Mouse (Mus musculus) brain, adult 2 months (tissue): ENCODE results near the gene Por.
A peak's percentile ranks its signal among the peaks of the same experiment; 100 is the strongest.

ENCODE experiments used
- DNase-seq: peaks from one replicate; pipeline ENCODE4 v3.0.0; 2011; ENCODE audit warnings: low read depth, low spot score

Gene Por

GRCm38 (mm10) chr5:135702190-135702589 is 32.4 kb downstream of the Por start:
- DNase-seq = no peak

GRCm38 (mm10) chr5:135702682-135703192 is 32.9 kb downstream of the Por start:
- DNase-seq = peak; percentile 92

DNA sequence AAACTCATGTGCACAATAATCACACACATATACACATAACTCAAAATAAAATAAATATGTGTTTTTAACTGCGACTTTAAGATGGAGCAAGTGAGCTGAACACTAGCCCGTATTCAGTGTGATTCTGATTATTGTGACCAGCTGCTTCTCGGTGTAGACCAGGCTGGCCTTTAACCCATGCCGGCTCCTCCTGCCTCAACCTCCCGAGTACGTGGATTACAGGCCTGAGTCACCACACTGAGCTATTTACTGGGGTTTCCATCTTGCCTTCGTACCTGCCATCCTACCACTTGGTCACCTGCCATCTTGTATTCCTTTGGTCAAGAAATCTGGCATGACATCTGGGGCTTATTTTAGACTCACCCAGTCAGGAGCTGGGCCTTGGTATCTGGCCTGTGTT is 33.6 kb downstream of the Por start:
- DNase-seq = no peak

DNA sequence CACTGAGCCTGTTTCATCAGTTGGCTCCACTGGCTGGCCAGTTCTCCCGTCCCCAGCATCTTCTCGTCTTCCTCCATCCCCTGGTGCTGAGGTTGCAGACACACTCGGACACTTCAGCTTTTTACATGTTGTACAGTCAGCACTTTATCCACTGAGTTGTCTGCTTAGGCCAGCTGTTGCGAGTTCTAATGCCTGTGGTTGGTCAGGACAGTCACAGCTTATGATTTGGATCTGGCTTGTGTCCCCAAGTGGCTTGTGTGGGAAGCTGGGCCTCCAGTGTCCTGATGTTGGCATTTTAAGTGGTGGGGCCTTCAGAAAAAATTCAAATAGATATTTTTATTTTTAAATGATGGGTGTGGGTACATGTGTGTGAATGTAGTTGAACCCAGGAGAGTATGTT is 35.5 kb downstream of the Por start:
- no peak for DNase-seq

DNA sequence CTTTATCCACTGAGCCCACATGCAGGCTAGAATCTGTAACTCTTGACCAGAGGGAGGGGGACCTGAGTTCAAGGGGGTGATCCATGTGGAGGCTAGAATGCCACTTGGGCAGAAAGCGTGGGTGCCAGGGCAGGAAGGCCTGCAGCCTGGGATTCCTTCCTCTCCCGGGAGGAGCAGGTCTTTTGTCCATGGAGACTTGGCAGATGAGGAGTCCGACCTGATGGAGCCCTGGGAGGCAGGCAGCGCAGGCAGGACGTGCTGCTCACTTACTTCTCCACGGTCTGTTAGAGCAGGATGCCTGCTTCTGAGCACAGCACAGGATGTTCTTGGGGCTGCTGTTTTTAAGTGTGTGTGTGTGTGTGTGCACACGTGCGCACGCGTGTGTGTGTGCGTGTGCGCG is 37.2 kb downstream of the Por start:
- no peak for DNase-seq

DNA sequence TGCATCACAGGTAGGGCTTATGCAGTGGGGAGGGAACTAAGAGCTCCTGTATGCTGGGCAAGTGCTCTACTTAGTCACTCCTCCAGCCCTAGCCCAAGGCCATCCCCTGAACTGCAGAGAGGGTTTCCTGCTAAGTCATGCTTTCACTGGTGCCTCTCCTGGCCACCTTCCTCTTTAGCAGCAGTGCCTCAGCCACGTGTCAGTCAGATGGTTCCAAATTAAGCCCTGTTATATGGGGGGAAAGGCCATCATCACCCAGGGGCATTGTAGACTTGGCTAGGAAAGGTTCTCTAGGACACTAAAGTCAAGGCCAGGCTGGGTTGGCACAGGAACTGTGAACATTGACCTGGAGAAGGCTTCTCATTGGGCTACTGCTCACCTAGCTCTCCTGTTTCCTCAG is 38.0 kb downstream of the Por start:
- no peak for DNase-seq

DNA sequence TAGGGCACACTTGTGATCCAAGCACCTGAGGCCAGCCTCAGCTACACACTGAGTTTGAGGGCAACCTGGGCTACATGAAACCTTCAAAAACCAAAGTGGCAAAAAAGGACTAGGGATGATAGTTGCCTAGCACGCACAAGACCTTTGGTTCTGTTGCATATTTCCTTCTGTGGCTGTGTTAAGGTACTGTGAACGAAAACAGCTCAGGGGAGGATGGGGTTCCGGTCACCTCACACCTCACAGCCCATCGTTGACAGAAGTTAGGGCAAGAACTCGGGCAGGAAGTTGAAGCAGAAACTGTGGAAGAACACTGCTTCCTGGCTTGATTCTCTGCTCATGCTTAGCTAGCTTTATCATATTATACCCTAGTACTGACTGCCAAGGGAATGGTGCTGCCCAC is 39.9 kb downstream of the Por start:
- no peak for DNase-seq

GRCm38 (mm10) chr5:135710599-135711214 is 40.9 kb downstream of the Por start:
- DNase-seq = peak; percentile 76

DNA sequence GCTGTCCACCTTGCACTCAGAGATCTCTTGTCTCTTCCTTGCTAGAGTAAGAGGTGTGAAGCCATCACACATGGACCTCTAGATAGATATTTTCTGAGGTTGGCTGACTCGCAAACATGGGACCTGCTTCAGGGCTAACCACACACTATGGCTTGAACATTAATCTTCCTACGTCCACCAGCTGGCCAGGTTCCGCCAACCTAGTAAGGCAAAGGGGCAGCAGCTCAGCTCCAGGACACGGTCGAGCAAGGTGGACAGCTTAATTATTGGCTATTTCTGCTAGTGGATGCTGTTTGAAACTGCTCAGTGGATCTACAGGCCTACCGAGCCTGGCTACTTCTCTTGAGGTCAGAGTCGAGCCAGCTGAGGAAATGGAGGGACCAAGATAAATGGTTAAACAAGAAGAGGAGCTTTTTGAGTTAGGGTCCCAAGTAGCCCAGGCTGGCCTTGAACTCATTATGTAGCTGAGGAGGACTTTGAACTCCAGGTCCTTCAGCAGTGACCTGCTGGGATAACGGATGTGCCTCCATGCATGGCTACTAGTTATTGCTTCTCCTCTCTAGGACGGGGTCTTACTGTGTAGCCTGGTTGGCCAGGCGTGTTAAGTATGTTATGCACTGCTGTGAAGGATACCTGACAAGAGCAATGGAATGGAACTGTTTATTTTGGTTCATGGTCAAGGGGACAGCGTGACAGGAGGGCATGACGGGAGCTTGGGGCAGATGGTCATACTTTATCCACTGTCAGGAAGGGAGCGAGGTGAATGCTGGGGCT is 41.9 kb downstream of the Por start:
- DNase-seq = no peak

DNA sequence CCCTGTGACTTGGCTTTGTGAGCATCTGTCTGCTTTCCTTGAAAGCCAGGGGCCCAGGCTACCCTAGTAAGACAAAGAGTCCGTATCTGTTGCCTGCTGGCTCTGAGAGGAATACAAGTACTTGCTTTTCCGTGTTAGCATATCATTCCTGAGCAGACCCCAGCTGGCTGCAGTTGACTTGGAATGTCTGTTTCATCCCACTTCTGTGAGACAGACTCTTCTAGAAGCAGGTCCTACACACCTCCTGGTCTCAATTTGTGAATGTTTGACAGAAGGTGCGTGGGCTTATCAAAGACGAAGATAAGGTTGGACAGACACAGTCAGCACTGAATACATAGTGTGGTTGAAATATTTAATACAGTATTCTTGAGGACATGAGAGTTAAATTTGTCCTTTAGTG is 43.0 kb downstream of the Por start:
- DNase-seq = peak; percentile 83

- peak; percentile 88 for DNase-seq
Observed at GRCm38 (mm10) chr5:135713441-135714218, 43.8 kb downstream of the Por start.

DNA sequence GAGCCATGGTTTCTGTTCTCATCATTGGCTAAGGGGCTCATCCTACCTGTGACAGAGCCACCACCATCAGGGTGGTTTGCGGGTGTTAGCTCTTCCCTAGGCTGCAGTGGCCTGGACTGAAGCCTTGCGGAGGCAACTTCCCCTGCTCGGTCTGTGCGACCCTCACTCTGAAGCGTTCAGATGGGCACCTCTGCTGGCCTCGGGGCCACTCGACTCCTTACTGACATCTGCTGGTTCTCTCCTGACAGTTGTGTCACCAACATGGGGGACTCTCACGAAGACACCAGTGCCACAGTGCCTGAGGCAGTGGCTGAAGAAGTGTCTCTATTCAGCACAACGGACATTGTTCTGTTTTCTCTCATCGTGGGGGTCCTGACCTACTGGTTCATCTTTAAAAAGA is 45.8 kb downstream of the Por start:
- no peak for DNase-seq

GRCm38 (mm10) chr5:135719586-135720120 is 49.8 kb downstream of the Por start:
- DNase-seq = no peak

DNA sequence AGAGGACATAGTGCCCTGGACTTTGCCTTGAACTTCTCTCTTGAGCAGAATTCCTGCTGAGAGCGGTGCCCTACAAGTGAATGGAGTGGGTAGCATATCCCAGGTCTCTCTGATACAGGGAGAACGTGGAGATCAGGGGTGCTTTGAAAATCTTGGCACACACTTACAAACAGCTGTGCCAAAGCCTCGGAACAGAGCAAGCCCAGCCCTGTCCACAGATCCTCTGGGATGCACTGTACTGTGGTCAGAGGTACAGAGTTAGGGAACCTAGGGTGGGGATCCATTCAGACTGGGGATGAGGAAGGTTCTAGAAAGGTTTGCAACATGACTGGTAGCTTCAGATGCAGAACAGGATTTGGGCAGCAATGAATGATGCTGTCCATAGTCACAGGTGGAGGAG is 50.3 kb downstream of the Por start:
- DNase-seq = no peak

DNA sequence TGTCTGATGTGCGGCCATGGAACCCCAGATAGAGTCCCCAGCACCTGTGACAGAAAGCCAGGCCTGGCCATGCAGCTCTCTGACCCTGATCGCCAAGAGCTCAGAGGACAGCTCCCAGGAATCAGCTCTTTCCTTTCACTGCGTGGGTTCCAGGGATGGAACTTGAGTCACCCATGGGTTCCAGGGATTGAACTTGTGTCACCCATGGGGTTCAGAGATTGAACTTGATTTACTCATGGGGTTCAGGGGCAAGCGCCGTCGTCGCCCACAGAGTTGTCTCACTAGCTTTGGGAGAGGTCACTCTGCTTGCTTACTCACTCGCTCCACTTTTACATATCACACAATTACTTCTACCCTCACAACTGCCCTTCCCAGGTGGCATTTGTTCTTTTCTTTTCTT is 51.2 kb downstream of the Por start:
- DNase-seq = no peak

- DNase-seq = peak; percentile 79
Observed at GRCm38 (mm10) chr5:135722121-135722520, 52.3 kb downstream of the Por start.

DNA sequence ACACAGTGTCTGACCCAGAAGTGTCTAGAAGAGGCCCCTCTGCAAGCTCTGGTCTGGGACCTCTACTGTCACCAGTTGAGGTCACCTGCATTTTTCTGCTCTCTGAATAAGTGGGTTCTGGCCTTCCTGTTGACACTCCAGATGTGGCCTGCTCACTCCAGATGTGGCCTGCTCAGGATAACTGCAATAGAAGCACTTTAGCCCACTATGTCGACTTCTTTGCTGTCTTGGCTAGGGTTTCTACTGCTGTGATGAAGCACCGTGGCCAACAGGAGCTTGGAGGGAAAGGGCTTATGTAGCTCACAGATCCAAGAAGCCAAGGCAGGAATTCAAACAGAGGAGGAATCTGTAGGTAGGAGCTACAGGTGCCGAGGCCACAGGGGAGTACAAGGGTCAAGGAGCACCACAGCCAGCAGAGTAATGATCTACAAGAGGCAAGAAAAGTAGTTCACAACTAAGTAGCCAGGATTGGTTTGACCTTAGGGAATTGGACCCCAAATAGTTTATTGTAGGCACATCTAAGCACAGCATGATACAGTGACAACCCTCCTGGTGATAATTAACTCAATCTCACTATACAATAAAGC is 53.4 kb downstream of the Por start:
- DNase-seq = no peak

DNA sequence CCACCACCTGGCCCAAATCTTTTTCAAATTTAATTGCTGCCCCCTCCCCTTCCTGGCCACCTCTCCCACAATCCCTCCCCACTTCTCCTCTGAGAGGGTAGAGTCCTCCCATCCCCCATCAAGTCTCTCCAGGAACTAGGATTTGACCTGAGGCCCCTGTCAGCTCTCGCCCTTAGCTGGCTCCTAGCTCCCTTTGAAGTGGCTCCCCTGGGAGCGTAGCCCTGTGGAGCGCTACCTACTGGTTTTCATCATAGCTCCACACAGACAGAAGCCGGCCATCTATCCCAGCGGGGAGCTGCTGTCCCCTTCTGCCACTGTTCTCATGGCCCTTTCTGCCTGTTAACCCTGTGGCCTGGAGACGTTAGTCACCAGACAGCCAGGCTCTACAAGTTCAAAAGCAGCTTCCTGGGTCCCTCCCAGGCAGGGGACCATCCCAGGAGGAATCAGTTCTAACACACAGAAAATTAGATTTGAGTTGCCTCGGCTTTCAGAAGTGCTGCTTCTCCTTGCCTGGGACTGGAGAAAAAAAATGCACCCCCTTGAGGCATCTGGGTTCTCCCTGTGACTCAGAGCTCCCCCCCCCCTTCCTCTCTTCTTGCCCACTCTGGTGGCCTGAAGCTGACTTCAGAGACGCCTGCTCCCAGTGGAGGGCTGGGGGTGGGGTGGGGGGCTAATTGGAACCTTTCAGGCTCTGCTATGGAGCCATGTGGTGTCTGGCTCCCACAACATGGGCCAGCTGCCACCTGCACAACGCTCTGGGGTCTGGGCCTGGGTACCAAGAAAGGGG is 54.9 kb downstream of the Por start:
- peak; percentile 68 for DNase-seq

DNA sequence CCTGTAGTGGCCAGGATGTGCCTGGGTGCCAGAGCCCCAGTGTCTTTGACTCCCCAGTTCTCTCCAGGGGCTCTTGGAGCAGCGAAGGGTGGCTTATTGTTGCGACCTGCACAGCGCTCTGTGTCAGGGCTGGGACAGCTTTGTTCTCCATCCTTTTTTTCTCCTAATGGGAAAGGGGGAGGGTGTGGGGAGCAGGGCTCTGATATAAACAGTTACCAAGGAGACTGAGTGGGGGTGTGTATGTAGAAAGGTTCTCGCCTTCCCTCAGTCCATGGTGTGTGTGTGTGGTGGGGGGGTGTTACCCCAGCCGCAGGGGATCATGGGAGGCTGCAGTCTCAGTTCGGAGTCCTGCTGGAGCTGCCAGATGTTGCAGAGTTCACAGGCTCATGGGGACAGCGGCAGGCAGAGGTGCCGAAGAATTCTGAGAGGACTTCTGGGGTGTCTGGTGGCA is 55.6 kb downstream of the Por start:
- DNase-seq = peak; percentile 90

GRCm38 (mm10) chr5:135725991-135726390 is 56.2 kb downstream of the Por start:
- DNase-seq = no peak
